Mouse (Mus musculus) spleen, postnatal 0 days (tissue): ENCODE data around the gene Suv39h1. TPM values are rescaled to one million over a fixed set of nuclear protein-coding genes. Genes with fewer than 3 reads are reported as not detected.

Experiments
- polyA plus RNA-seq: library from polyadenylated mRNA; unstranded; fragments of >200 nt; fragmentation: Nextera tagmentation; extraction: Ambion mirVana; gene quantifications from 2 replicates; pipeline ENCODE4 v1.2.1, GENCODE M21; 2015

Suv39h1 gene
- polyA plus RNA-seq = 38.6 and 39.7 TPM in 2 replicates

GRCm38 (mm10) chrX:8074430-8075014 lies at the start of gene Suv39h1:
Gene Suv39h1, minus strand, starts transcription at chrX:8074760.

GRCm38 (mm10) chrX:8090346-8090953 lies 15.9 kb upstream of the Suv39h1 start, which contains the start of gene Was:
Gene Was, minus strand, starts transcription at chrX:8090498.

GRCm38 (mm10) chrX:8018286-8018685 lies 56.3 kb downstream of the Suv39h1 start, which contains the start of gene Glod5:
Gene Glod5, minus strand, starts transcription at chrX:8018492.

Other genes with a start within 250 kb of the Suv39h1 start
- 47.1 and 48.6 TPM in 2 replicates for gene Otud5, start 233.4 kb downstream of the Suv39h1 start, polyA plus RNA-seq
- 4.5 and 6.1 TPM in 2 replicates for gene Pim2, start 196.5 kb downstream of the Suv39h1 start, polyA plus RNA-seq
- gene Slc35a2, start 190.7 kb downstream of the Suv39h1 start, polyA plus RNA-seq = 14.2 and 17.2 TPM in 2 replicates
- 56.8 and 65.6 TPM in 2 replicates for gene Pqbp1, start 175.5 kb downstream of the Suv39h1 start, polyA plus RNA-seq
- 104 and 105 TPM in 2 replicates for gene Timm17b, start 175.4 kb downstream of the Suv39h1 start, polyA plus RNA-seq
- gene Gm10491, start 166.9 kb downstream of the Suv39h1 start, polyA plus RNA-seq = not detected in 2 replicates
- not detected in 2 replicates for gene Gm10490, start 165.2 kb downstream of the Suv39h1 start, polyA plus RNA-seq
- gene Pcsk1n, start 154.9 kb downstream of the Suv39h1 start, polyA plus RNA-seq = 0.10 and 0.12 TPM in 2 replicates
- not detected in 2 replicates for gene Eras, start 146.2 kb downstream of the Suv39h1 start, polyA plus RNA-seq
- 4.6 and 5.7 TPM in 2 replicates for gene Hdac6, start 126.9 kb downstream of the Suv39h1 start, polyA plus RNA-seq
- 115 and 131 TPM in 2 replicates for gene Gata1, start 96.7 kb downstream of the Suv39h1 start, polyA plus RNA-seq
- not detected in 2 replicates for gene Glod5, start 56.3 kb downstream of the Suv39h1 start, polyA plus RNA-seq
- 8.9 and 9.7 TPM in 2 replicates for gene Was, start 15.7 kb upstream of the Suv39h1 start, polyA plus RNA-seq
- gene Wdr13, start 58.1 kb upstream of the Suv39h1 start, polyA plus RNA-seq = 8.3 and 9.4 TPM in 2 replicates
- 848 and 905 TPM in 2 replicates for gene Rbm3, start 71.1 kb upstream of the Suv39h1 start, polyA plus RNA-seq
- 4.3 and 4.9 TPM in 2 replicates for gene Tbc1d25, start 101.4 kb upstream of the Suv39h1 start, polyA plus RNA-seq
- gene Ebp, start 118.8 kb upstream of the Suv39h1 start, polyA plus RNA-seq = 33.1 and 34.2 TPM in 2 replicates
- gene Porcn, start 131.8 kb upstream of the Suv39h1 start, polyA plus RNA-seq = 0.78 and 0.98 TPM in 2 replicates
- 35.7 and 39.1 TPM in 2 replicates for gene Ftsj1, start 177.6 kb upstream of the Suv39h1 start, polyA plus RNA-seq
- 84.8 and 102 TPM in 2 replicates for gene Slc38a5, start 196.4 kb upstream of the Suv39h1 start, polyA plus RNA-seq